Mouse (Mus musculus): ENCODE data around the gene Trmo. TPM values are rescaled to one million over a fixed set of nuclear protein-coding genes. Genes with fewer than 3 reads are reported as not detected.

Trmo gene
- total RNA-seq, 2 experiments from 2014 or later, result 4.3 to 4.8 TPM

DNA sequence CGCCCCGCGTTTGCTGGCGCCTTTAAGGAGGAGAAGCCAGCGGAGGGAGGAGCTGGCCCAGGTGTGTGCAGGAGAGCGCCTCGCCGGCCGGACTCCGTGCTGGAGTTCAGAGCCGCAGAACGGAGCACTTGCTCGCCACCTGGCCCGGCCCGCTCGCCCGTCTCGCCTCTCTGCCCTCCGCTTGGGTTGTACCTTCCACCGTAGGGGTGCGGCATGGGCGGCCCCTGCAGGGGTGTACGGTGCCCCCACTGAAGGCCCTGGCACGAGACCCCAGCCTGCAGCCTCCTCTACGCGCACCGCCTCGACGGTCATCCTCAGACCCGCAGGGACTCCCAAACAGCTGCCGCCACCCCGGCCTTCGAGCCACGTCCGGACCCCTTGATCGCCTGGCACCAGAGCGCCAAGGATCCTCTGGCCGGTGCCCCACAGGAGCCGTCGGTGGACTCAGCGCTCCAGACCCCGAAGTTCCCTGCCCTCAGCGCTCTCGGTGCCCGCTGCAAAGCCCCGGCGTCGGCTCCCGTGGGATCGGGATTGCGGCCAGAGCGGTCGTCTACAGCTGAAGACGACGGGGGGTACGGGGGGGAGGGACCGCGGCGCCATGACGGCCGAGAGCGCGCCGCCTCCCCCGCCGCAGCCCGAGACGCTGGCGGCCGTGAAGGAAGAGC, 45.5 kb downstream of the Trmo start, which contains the start of gene Foxe1:
Gene Foxe1, plus strand, starts transcription at position 14 of the 665 bp plus-strand sequence.
- DNase-seq, result no peak
- intact Hi-C loops (cut with DNase I), result no loop called here

DNA sequence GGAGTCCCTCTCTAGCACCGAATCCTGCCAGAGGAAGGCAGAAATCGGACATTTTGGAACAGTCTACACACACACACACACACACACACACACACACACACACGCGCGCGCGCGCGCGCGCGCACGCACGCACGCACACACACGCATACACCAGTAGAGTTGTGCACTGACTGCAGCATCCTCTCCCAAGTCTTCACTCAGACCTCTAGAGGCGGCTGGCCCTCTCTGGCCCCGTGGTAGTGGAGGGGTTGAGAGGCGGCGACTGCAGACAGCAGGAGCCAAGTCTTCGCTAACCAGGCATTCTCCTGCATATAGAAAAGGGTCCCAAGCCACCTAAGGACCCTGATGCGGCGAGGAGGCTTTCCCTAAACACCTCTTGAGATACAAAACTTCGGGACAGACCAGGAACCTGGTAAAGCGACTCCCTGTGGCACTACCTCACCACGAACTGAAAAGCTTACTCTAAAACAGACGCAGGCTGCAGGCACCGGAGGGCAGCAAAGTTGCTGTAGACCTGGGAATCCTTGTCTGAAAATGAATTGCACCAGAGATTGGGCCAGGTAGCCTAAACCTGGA, 46.4 kb downstream of the Trmo start:
- intact Hi-C loops (cut with DNase I), result no loop called here
- no peak for DNase-seq

DNA sequence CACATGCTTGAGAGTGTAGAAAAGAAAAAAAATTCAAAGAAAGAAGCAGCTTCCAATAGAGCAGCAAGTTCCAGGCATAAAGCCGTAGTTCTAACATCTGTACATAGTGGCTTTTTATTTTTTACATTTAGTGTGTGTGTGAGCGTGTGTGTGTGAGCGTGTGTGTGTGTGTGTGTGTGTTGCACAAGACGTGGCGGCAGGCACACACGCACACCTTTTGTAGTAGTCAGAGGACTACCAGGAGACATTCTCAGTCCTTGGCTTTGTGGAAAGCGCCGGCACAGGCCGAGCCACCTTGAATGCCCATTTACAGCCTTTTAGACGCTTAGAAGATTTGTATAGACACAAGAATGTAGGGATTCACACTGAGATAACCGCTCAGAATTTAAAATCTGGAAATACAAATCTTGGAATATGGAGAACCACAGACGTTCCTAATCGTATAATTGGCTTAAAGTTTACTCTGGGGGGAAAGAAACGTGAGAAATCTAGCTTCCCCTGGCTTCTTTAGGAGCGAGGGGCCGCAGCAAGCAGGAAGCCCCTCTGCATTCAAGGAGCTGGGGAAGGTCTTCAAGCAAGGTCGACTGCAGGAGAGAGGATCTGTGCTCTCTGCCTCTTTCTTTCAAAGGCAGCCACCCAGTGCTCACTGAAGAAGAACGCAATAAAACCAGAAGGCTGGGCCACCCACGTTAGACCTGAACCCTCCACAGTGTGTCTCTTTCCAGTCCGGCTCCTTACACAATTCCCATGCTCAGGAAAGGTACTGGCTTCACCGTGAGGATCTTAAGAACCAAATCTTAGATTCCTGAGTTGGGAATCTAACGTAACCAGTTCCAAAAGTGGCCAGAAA, 47.2 kb downstream of the Trmo start:
- intact Hi-C loops (cut with DNase I), result no loop called here
- no peak for DNase-seq

DNA sequence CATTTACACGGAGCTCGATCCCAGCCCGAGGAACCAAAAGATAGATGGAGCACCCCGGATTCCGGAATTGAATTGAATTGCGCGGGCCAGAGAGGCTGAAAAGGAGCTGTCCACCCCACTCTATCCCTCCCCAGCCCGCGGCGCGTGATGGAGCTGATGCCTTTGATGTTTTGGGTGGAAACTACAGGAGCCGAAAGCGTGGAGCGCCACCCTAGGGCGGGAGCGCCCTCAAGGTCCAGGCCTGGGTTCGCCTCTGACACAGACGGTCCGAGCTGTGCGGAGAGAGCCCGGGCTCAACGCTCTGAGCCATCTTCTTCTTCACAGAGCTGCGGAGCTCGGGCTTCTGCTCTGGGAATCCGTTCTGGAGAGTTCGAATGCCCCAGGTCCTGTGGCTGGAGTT, 49.7 kb downstream of the Trmo start:
- intact Hi-C loops (cut with DNase I), result no loop called here

DNA sequence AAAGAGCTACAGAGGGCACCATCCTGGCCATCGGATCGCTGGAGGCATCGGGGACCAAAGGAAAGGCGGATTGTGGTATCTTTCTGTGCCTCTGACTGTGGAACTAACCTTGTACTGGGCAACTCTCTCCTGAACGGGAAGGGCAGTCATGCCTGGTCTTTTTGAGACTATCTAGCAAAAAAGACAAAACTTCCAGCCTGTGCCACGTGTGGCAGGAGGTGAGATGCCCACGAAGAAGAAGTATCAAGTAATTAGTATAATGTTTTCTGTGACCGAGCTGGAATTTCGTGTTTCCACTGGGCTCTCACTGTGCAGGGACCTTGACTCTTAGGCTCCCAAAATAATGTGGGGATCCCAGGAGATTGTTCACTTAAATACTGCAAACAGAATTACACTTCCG, 50.2 kb downstream of the Trmo start:
- intact Hi-C loops (cut with DNase I), result no loop called here
- no peak for DNase-seq

More for the DNA sequence above, 49.7 kb downstream of the Trmo start:
- DNase-seq, result no peak

DNA sequence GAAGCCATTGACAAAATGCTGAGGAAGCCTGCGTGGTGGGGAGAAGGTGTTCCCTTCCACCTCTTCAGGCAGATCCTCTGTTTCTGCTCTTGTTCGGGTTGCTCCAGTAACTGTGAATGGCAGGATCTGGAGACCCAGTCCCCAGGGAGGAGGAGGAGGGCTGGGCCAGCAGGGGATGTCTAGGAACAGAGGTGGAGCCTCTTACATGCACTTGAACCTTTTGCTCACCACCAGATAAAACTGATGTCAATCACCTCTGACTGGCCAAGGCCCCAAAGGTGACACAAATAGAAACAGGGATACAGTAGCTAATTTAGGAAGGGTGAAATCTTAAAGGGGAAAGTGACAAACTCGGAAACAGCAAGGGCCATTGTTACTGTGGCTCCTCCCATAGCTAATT, 51.2 kb downstream of the Trmo start:
- no peak for DNase-seq
- intact Hi-C loops (cut with DNase I), result no loop called here

DNA sequence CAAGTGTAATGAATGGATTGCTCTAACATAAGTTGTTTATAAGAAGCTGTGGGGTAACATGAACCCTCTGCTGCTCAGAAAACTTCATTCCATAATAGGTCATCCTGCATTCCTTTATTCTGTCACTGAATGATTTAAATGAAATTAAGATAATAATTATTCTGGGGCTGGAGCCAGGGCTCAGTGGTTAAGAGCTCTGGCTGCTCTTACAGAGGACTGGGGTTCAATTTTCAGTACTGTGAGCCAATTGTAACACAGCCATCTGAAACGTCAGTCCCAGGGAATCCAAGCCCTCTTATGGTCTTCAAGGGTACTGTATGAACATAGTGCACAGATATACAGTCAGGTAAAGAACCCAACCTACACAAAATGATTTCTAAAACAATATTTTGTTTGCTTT, 53.4 kb downstream of the Trmo start:
- no peak for DNase-seq
- intact Hi-C loops (cut with DNase I), result no loop called here

DNA sequence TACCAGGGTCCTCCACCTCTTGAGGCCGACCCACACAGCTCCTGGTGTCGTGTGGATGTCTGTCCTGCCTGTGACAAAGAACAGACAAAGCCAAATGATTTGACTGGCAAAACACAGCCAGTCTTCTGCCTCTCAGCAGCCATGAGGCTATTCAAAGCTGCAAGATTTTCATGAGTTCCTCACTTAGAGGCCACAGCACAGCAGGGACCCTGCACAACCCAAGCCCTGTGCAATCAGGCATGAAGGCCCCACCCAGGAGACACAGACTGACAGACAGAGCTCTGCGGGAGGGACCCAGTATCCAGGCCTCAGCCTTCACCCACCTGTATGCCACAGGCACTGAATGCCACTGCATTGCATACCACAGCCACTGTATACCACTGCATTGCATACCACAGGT, 60.3 kb downstream of the Trmo start:
- DNase-seq, result no peak
- intact Hi-C loops (cut with DNase I), result no loop called here

Other genes starting within 250 kb of the Trmo start
- 1 to 10 TPM; 6.5 to 9.2 TPM for gene Xpa, start 193.1 kb downstream of the Trmo start, total RNA-seq (2021)
- not detected for gene Foxe1, start 45.8 kb downstream of the Trmo start, total RNA-seq (2021)
- under 1 TPM; 0.54 to 0.60 TPM for gene Hemgn, start 24.1 kb upstream of the Trmo start, total RNA-seq (2021)
- 10 to 100 TPM; 58.1 to 66.6 TPM for gene Anp32b, start 61.5 kb upstream of the Trmo start, total RNA-seq (2021)
- gene Nans, start 99.8 kb upstream of the Trmo start, total RNA-seq (2021), result 10 to 100 TPM; 17.5 to 21.4 TPM
- 1 to 10 TPM; 1.3 to 3.4 TPM for gene Trim14, start 146.7 kb upstream of the Trmo start, total RNA-seq (2021)
- gene Coro2a, start 212.8 kb upstream of the Trmo start, total RNA-seq (2021), result 1 to 10 TPM in 1 of 2 experiments, under 1 TPM in 1; 0.54 to 1.2 TPM

All from heart, postnatal 14 days (tissue).